Mouse (Mus musculus): ENCODE results near the gene Tgfbr3l. TPM values are rescaled to one million over a fixed set of nuclear protein-coding genes. Genes with fewer than 3 reads are reported as not detected.
A peak's percentile ranks its signal among the peaks of the same experiment; 100 is the strongest.

Tgfbr3l gene
- 2.8 and 3.7 TPM in 2 replicates for polyA plus RNA-seq (2015; fragmentation: Nextera tagmentation; extraction: Ambion mirVana)

GRCm38 (mm10) chr8:4247951-4248540 is at the start of gene Tgfbr3l:
Tgfbr3l (plus strand) TSS chr8:4248214.
- H3K4me3 ChIP-seq (ENCODE audit: low read length), result no peak within 1 kb of the TSS
- H3K36me3 ChIP-seq (ENCODE audit: control insufficient read depth, insufficient read depth, low read length), result peaks cover 52% of the 10 kb centered on the region
- ATAC-seq, result no peak
- H3K9me3 ChIP-seq (ENCODE audit: control insufficient read depth, low read length), result no peaks in the 10 kb centered on the region
- 75% methylated on average over 15 of the region's 15 CpGs for WGBS
- no peak within 1 kb of the TSS; the same call in 1 of the 2 replicates for H3K9ac ChIP-seq (ENCODE audit: low read depth, low read length)
- no peak within 1 kb of the TSS for H3K27ac ChIP-seq (ENCODE audit: low read depth, low read length)
- no peak within 1 kb of the TSS for H3K4me2 ChIP-seq (ENCODE audit: low read length)
- peaks cover 4% of the 10 kb centered on the region for H3K4me1 ChIP-seq (ENCODE audit: control insufficient read depth, insufficient read depth, low read depth, low read length)
- no peaks in the 10 kb centered on the region for H3K27me3 ChIP-seq (replicated peaks; ENCODE audit: control insufficient read depth, insufficient read depth, low read length)

- H3K27ac ChIP-seq (ENCODE audit: low read depth, low read length), result no peak overlapping the region
- 67% methylated on average over 2 of the region's 2 CpGs for WGBS
- no peak overlapping the region for H3K4me2 ChIP-seq (ENCODE audit: low read length)
- no peak overlapping the region for H3K4me3 ChIP-seq (ENCODE audit: low read length)
- no peaks in the 10 kb centered on the region for H3K9me3 ChIP-seq (ENCODE audit: control insufficient read depth, low read length)
- H3K27me3 ChIP-seq (replicated peaks; ENCODE audit: control insufficient read depth, insufficient read depth, low read length), result no peaks in the 10 kb centered on the region
- peaks cover 26% of the 10 kb centered on the region for H3K36me3 ChIP-seq (ENCODE audit: control insufficient read depth, insufficient read depth, low read length)
- no peak overlapping the region for H3K9ac ChIP-seq (ENCODE audit: low read depth, low read length)
- ATAC-seq, result no peak
- no peaks in the 10 kb centered on the region for H3K4me1 ChIP-seq (ENCODE audit: control insufficient read depth, insufficient read depth, low read depth, low read length)
Measured at GRCm38 (mm10) chr8:4201321-4201720, 46.7 kb upstream of the Tgfbr3l start.

GRCm38 (mm10) chr8:4205246-4206123 is 42.5 kb upstream of the Tgfbr3l start:
- H3K27ac ChIP-seq (ENCODE audit: low read depth, low read length), result no peak overlapping the region
- peaks cover 3% of the 10 kb centered on the region for H3K4me1 ChIP-seq (ENCODE audit: control insufficient read depth, insufficient read depth, low read depth, low read length)
- no peak overlapping the region for H3K4me2 ChIP-seq (ENCODE audit: low read length)
- H3K9me3 ChIP-seq (ENCODE audit: control insufficient read depth, low read length), result no peaks in the 10 kb centered on the region; the same call in 1 of the 2 replicates
- no peak overlapping the region for H3K4me3 ChIP-seq (ENCODE audit: low read length)
- ATAC-seq, result no peak
- peaks cover 33% of the 10 kb centered on the region for H3K36me3 ChIP-seq (ENCODE audit: control insufficient read depth, insufficient read depth, low read length)
- H3K27me3 ChIP-seq (replicated peaks; ENCODE audit: control insufficient read depth, insufficient read depth, low read length), result no peaks in the 10 kb centered on the region
- peak overlapping the region; percentile 8; the same call in 1 of the 2 replicates for H3K9ac ChIP-seq (ENCODE audit: low read depth, low read length)
- WGBS, result 26% methylated on average over 37 of the region's 38 CpGs

- Histone ChIP-seq H3K9ac (ENCODE audit: low read depth, low read length) (peak overlapping the region; percentile 29), H3K4me2 (ENCODE audit: low read length) (no peak overlapping the region), H3K9me3 (ENCODE audit: control insufficient read depth, low read length) (no peaks in the 10 kb centered on the region; the same call in 1 of the 2 replicates), H3K27me3 (replicated peaks; ENCODE audit: control insufficient read depth, insufficient read depth, low read length) (no peaks in the 10 kb centered on the region), H3K4me1 (ENCODE audit: control insufficient read depth, insufficient read depth, low read depth, low read length) (peaks cover 3% of the 10 kb centered on the region), H3K4me3 (ENCODE audit: low read length) (no peak overlapping the region), H3K36me3 (ENCODE audit: control insufficient read depth, insufficient read depth, low read length) (peaks cover 37% of the 10 kb centered on the region), H3K27ac (ENCODE audit: low read depth, low read length) (no peak overlapping the region)
- 16% methylated on average over 43 of the region's 44 CpGs for WGBS
- ATAC-seq, result peak; percentile 5; the same call in 1 of the 2 replicates
Measured at GRCm38 (mm10) chr8:4206182-4207015, 41.6 kb upstream of the Tgfbr3l start.

- Histone ChIP-seq H3K36me3 (ENCODE audit: control insufficient read depth, insufficient read depth, low read length) (peaks cover 37% of the 10 kb centered on the region), H3K9ac (ENCODE audit: low read depth, low read length) (no peak overlapping the region), H3K4me2 (ENCODE audit: low read length) (no peak overlapping the region), H3K4me1 (ENCODE audit: control insufficient read depth, insufficient read depth, low read depth, low read length) (peaks cover 3% of the 10 kb centered on the region), H3K27ac (ENCODE audit: low read depth, low read length) (no peak overlapping the region), H3K4me3 (ENCODE audit: low read length) (no peak overlapping the region), H3K9me3 (ENCODE audit: control insufficient read depth, low read length) (no peaks in the 10 kb centered on the region; the same call in 1 of the 2 replicates), H3K27me3 (replicated peaks; ENCODE audit: control insufficient read depth, insufficient read depth, low read length) (no peaks in the 10 kb centered on the region)
- WGBS, result 61% methylated on average over 2 of the region's 2 CpGs
- no peak for ATAC-seq
Measured at GRCm38 (mm10) chr8:4207016-4207350, 41.0 kb upstream of the Tgfbr3l start.

- no peak overlapping the region for H3K4me3 ChIP-seq (ENCODE audit: low read length)
- 70% methylated on average over 6 of the region's 6 CpGs for WGBS
- peaks cover 20% of the 10 kb centered on the region for H3K36me3 ChIP-seq (ENCODE audit: control insufficient read depth, insufficient read depth, low read length)
- H3K9ac ChIP-seq (ENCODE audit: low read depth, low read length), result no peak overlapping the region
- H3K27me3 ChIP-seq (replicated peaks; ENCODE audit: control insufficient read depth, insufficient read depth, low read length), result no peaks in the 10 kb centered on the region
- H3K27ac ChIP-seq (ENCODE audit: low read depth, low read length), result no peak overlapping the region
- no peaks in the 10 kb centered on the region; the same call in 1 of the 2 replicates for H3K9me3 ChIP-seq (ENCODE audit: control insufficient read depth, low read length)
- no peak overlapping the region for H3K4me2 ChIP-seq (ENCODE audit: low read length)
- H3K4me1 ChIP-seq (ENCODE audit: control insufficient read depth, insufficient read depth, low read depth, low read length), result peaks cover 32% of the 10 kb centered on the region
- ATAC-seq, result no peak
Measured at GRCm38 (mm10) chr8:4211097-4211496, 36.9 kb upstream of the Tgfbr3l start.

GRCm38 (mm10) chr8:4212809-4213209 is 35.2 kb upstream of the Tgfbr3l start:
- peak overlapping the region; percentile 64 for H3K9ac ChIP-seq (ENCODE audit: low read depth, low read length)
- ATAC-seq, result peak; percentile 0; the same call in 1 of the 2 replicates
- H3K4me3 ChIP-seq (ENCODE audit: low read length), result peak overlapping the region; percentile 43
- H3K4me1 ChIP-seq (ENCODE audit: control insufficient read depth, insufficient read depth, low read depth, low read length), result peaks cover 34% of the 10 kb centered on the region
- peak overlapping the region; percentile 93 for H3K4me2 ChIP-seq (ENCODE audit: low read length)
- H3K9me3 ChIP-seq (ENCODE audit: control insufficient read depth, low read length), result no peaks in the 10 kb centered on the region; the same call in 1 of the 2 replicates
- peak overlapping the region; percentile 44 for H3K27ac ChIP-seq (ENCODE audit: low read depth, low read length)
- peaks cover 20% of the 10 kb centered on the region for H3K36me3 ChIP-seq (ENCODE audit: control insufficient read depth, insufficient read depth, low read length)
- 2% methylated on average over 23 of the region's 25 CpGs for WGBS
- H3K27me3 ChIP-seq (replicated peaks; ENCODE audit: control insufficient read depth, insufficient read depth, low read length), result no peaks in the 10 kb centered on the region

- peaks cover 20% of the 10 kb centered on the region for H3K36me3 ChIP-seq (ENCODE audit: control insufficient read depth, insufficient read depth, low read length)
- 5% methylated on average over 18 of the region's 18 CpGs for WGBS
- H3K27me3 ChIP-seq (replicated peaks; ENCODE audit: control insufficient read depth, insufficient read depth, low read length), result no peaks in the 10 kb centered on the region
- H3K27ac ChIP-seq (ENCODE audit: low read depth, low read length), result peak overlapping the region; percentile 44
- H3K4me3 ChIP-seq (ENCODE audit: low read length), result peak overlapping the region; percentile 43
- ATAC-seq, result peak; percentile 9
- no peaks in the 10 kb centered on the region; the same call in 1 of the 2 replicates for H3K9me3 ChIP-seq (ENCODE audit: control insufficient read depth, low read length)
- peaks cover 35% of the 10 kb centered on the region for H3K4me1 ChIP-seq (ENCODE audit: control insufficient read depth, insufficient read depth, low read depth, low read length)
- H3K9ac ChIP-seq (ENCODE audit: low read depth, low read length), result peak overlapping the region; percentile 64
- H3K4me2 ChIP-seq (ENCODE audit: low read length), result peak overlapping the region; percentile 93
Measured at GRCm38 (mm10) chr8:4213210-4214005, 34.6 kb upstream of the Tgfbr3l start.
